Mouse (Mus musculus) thymus, postnatal 10 days (tissue): ENCODE measurements around the gene Mtfr1l.

Experiments
- DNase-seq, 2 experiments: peaks; one replicate each; pipeline ENCODE4 v3.0.0; 2021; ENCODE audit warnings: low spot score in 2 of 2

The Mtfr1l gene

DNA sequence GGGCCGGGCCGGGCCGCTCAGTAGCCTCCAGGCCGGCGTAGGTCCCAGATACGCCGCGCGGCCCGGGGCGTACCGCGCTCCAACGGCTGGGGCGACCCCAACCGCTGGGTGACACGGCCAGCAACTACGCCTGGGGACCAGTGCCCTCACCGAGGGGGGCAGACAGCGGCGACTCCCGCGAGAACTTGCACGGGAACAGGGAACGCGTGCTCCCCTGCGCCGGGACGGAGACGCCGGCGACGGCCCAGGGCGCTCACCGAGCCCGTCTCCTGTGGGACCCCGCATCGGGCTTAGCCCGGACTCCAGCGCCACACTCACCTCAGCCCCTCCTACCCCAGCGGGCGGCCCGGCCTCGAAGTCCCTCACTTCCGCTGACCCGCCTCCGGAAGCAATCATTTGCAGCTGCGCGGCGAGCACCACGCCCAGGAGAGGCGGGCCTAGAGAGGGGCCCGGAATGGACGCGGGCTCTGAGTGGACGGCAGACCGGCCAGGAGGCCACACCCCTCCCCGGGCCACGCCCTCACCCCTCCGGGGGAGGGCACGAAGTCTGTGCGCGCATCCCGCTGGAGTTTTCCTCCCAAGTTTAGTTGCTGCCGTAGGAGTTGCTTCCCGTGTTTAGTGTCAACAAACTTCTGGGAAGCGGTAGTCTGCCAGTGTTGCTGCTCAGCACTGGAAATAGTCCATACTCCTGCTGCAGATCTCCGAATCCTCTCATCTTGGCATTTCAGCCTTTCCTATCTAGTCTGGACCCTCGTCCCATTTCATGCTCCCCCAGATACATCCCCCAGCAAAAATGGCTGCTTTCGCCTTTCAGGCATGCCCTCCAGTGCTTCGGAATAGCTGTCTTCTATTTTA lies at the start of gene Mtfr1l:
Gene Mtfr1l, minus strand, starts transcription at position 456 of the 855 bp plus-strand sequence.
- peak; percentile 93 to 94 for DNase-seq

GRCm38 (mm10) chr4:134583513-134583912 lies 48.3 kb upstream of the Mtfr1l start:
- peak in 1 of 2 experiments; percentile 60 for DNase-seq

GRCm38 (mm10) chr4:134581365-134581764 lies 46.2 kb upstream of the Mtfr1l start:
- DNase-seq, result no peak

- DNase-seq, result no peak
Observed at GRCm38 (mm10) chr4:134580351-134581148, 45.4 kb upstream of the Mtfr1l start.

GRCm38 (mm10) chr4:134579620-134580019 lies 44.4 kb upstream of the Mtfr1l start:
- no peak for DNase-seq

DNA sequence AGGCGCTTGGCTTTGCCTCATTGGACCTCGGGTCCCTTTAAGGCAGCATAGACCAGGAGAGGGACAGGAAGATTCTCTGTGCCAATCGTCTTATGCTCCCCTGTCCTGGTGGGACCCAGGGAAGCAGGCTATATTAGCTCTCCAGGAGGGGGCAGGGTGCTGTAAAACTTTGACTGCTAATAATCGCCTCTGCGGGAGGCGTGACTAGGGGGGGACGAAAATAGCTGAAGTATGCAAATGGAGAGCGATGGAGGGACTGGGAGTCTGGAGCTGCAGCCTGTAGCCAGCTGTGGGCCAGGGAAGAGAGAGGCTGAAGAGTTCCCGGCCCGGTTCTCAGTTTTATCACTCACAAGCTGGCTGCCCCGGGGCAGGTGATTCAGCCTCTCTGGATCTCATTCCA lies 44.0 kb upstream of the Mtfr1l start:
- DNase-seq, result no peak

GRCm38 (mm10) chr4:134578407-134578806 lies 43.2 kb upstream of the Mtfr1l start:
- no peak for DNase-seq

- DNase-seq, result no peak
Observed at GRCm38 (mm10) chr4:134577281-134577680, 42.1 kb upstream of the Mtfr1l start.

- DNase-seq, result no peak
Observed at GRCm38 (mm10) chr4:134575486-134575885, 40.3 kb upstream of the Mtfr1l start.

- DNase-seq, result no peak
Observed at GRCm38 (mm10) chr4:134572449-134573300, 37.5 kb upstream of the Mtfr1l start.

GRCm38 (mm10) chr4:134570704-134571451 lies 35.7 kb upstream of the Mtfr1l start:
- no peak for DNase-seq

DNA sequence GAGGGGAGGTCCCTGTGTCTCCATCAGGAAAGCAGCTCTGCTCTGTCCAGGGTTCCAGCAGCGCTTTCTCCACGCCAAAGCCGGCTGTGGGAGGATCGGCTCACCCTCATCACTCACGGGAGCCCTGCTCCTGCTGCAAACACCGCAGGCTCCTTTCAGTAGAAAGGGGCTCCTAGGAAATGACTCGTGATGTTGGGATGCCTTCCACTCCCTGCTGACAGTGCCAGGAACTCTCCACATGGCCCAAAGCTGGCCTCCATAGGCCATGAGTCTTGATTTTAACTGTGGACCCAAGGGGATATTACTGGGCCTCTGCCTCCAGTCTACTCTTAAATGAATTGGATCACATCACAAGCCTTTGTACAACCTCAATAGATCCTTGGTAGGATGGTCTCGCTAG lies 34.6 kb upstream of the Mtfr1l start:
- DNase-seq, result no peak

- DNase-seq, result peak in 1 of 2 experiments; percentile 26
Observed at GRCm38 (mm10) chr4:134569205-134569604, 34.0 kb upstream of the Mtfr1l start.

GRCm38 (mm10) chr4:134567377-134568226 lies 32.4 kb upstream of the Mtfr1l start:
- no peak for DNase-seq

DNA sequence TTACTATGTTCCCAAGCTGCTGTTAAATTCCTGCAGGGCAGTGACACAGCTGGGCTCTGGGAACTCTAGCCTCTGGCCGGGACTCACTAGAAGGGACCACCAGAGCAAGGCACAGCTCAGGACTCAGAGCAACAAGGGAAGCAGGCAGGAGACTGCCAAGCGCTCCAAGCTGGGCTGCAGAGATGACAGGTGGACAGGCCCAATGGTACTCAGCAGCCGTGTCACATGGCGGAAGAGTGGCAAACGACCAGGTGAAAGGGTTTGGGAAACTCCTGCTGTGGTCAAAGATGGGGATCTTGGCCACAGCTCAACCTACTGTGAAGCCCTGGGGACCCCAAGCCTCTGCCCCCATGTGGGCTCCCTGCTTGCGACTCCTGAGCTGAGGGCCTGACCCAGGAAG lies 28.9 kb upstream of the Mtfr1l start:
- DNase-seq, result no peak

DNA sequence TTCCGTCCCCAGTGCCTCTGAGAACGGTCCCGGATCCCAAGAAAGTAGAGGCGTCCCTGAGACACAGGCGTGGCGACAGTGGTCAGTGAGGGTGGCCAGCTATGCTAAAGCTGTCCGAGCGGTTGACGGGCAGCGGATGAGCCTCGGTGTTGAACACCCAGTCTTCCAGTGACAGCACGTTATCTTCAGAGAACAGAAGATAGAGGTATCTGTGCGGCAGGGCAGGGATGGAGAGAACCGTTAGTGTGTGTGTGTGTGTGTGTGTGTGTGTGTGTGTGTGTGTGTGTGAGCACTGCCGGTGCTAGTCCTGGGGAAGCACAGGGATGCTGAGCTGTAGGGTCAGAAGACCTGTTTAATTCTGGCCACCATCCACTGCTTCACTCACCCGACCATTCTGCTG lies 28.4 kb upstream of the Mtfr1l start:
- DNase-seq, result no peak

- no peak for DNase-seq
Observed at GRCm38 (mm10) chr4:134562014-134562413, 26.8 kb upstream of the Mtfr1l start.

- DNase-seq, result no peak
Observed at GRCm38 (mm10) chr4:134560699-134561098, 25.5 kb upstream of the Mtfr1l start.

DNA sequence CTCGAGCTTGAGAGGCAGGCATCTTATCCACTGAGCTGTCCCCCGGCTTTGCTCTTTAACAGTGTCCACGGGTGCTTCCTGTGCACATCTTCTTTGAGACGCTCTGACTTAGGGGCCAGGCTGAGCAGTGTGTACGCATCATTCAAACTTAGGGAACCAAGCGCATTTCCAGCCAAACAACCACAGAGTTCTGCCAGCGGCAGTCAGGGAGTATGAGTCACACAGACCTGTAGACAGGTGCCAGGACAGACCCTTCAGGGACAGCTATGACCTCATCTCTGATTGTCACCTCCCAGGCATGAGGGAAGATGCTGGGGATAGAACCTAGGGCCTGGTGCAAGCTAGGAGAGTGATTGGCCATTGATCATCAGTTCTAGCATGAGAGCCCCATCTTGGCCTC lies 24.0 kb upstream of the Mtfr1l start:
- no peak for DNase-seq

- peak; percentile 41 to 52 for DNase-seq
Observed at GRCm38 (mm10) chr4:134558570-134559113, 23.5 kb upstream of the Mtfr1l start.
